Mouse (Mus musculus): ENCODE results near the gene Nptn. TPM values are rescaled to one million over a fixed set of nuclear protein-coding genes. Genes with fewer than 3 reads are reported as not detected.
"Not testable (repeated sequence)": the region's sequence is repeated elsewhere in the genome, so short reads cannot be mapped to it uniquely, and the experiment has no call there.

The Nptn gene
- polyA plus RNA-seq, 1 experiment from 2014 or later = 169 TPM

DNA sequence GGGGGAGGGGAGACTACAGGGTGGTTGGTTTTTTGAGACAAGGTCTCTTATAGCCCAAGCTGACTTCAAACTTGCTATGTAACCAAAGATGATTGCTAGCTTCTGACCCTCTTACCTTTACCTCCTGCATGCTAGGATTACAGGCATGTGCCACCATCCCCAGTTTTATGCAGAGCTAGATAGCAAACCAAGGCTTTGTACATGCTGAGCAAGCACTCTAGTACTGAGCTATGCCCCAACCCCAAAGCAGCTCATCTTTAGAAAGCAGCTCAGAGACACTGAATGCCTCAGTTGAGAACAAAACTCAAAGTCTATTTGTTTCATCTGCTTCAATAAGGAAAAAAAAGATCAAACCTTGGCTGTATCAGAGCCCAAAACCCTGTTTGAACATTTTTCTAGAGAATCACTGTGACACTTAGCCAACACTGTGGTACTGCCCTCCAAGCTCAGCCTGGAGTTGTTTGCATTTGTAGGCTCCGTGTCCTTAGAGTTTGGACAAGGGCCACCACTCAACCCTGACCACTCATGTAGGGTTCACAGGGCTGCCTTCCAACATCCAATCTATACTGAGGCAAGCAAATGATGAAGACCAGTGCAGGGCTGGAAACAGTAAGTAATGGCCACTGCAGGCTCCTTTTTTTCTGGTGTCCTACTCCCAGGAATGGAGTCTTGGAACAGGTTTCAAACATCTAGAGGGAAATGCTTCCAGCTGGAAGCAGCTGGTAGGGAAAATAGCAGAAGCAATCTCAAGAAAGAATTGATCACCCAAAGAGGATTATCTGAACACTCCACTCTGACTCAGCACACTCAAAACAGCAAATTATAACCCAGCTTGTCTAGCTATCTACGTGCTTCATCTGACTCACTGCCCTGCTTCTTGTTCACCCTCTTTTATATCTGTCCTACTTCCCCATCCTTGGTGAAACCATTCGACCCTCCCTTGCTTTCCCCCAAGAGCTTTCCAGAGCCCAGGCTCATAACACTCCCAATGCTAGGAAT is 24.3 kb upstream of the Nptn start:
- Histone ChIP-seq H3K4me1 (replicated peaks; ENCODE audit: insufficient read depth, low read length) (no peaks in the 10 kb centered on the region), H3K4me3 (replicated peaks; ENCODE audit: low read depth, low read length) (no peak overlapping the region), H3K27ac (no peak overlapping the region), H3K36me3 (ENCODE audit: insufficient read depth, low read length) (no peaks in the 10 kb centered on the region), H3K9ac (ENCODE audit: low read depth, low read length) (no peak overlapping the region), H3K4me2 (ENCODE audit: low read length) (no peak overlapping the region), H3K27me3 (ENCODE audit: insufficient read depth, low read length) (no peaks in the 10 kb centered on the region), H3K9me3 (replicated peaks; ENCODE audit: low read length) (no peaks in the 10 kb centered on the region)
- 66% methylated on average over 3 of the region's 3 CpGs for WGBS
- DNase-seq (ENCODE audit: low spot score) (no peak), ATAC-seq (replicated peaks; ENCODE audit: low FRiP score, low read depth) (no peak)
- no peak for TF ChIP-seq CTCF (IDR thresholded peaks at IDR 0.05; ENCODE audit: low read depth)

DNA sequence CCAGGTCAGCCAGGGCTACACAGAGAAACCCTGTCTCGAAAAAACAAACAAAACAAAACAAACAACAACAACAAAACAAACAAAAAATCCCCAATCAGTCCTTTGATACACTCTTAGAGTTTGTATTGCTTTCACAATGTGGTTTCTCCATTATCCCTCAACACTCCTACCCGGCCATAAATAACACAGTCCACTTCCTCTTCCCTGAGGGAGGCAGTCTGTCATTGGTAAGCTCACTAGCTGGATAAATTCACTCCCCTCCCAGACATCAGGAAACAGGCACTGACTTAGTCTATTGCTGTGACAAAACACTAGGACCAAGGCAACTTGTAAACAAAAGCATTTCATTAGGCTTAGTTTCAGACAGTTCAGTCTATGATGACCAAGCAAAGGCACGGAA is 21.8 kb upstream of the Nptn start:
- Histone ChIP-seq H3K4me1 (replicated peaks; ENCODE audit: insufficient read depth, low read length) (no peaks in the 10 kb centered on the region), H3K4me3 (replicated peaks; ENCODE audit: low read depth, low read length) (no peak overlapping the region), H3K27ac (no peak overlapping the region), H3K9ac (ENCODE audit: low read depth, low read length) (no peak overlapping the region), H3K4me2 (ENCODE audit: low read length) (no peak overlapping the region), H3K36me3 (ENCODE audit: insufficient read depth, low read length) (no peaks in the 10 kb centered on the region), H3K27me3 (ENCODE audit: insufficient read depth, low read length) (no peaks in the 10 kb centered on the region), H3K9me3 (replicated peaks; ENCODE audit: low read length) (no peaks in the 10 kb centered on the region)
- 50% methylated on average over 3 of the region's 3 CpGs for WGBS
- no peak for ATAC-seq (replicated peaks; ENCODE audit: low FRiP score, low read depth)
- no peak for TF ChIP-seq CTCF (IDR thresholded peaks at IDR 0.05; ENCODE audit: low read depth)
- DNase-seq (ENCODE audit: low spot score) = peak; percentile 58

DNA sequence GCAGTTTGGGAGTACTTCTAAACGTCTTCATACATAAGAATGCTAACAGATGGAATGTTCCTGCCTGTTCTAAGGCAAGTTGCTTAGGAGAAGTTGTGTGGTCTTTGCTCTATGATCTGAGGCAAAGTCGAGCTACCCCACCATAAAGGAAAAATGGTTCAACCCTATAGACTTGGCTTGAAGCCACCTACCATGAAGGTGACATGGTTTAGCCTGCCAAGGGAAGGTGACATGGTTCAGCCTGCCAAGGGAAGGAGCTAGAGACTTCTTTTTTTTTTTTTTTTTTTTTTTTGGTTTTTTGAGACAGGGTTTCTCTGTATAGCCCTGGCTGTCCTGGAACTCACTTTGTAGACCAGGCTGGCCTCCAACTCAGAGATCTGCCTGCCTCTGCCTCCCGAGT is 16.1 kb upstream of the Nptn start:
- H3K4me1 ChIP-seq (replicated peaks; ENCODE audit: insufficient read depth, low read length); H3K27me3 ChIP-seq (ENCODE audit: insufficient read depth, low read length); H3K4me2 ChIP-seq (ENCODE audit: low read length); ATAC-seq (replicated peaks; ENCODE audit: low FRiP score, low read depth); H3K36me3 ChIP-seq (ENCODE audit: insufficient read depth, low read length); H3K27ac ChIP-seq; H3K9ac ChIP-seq (ENCODE audit: low read depth, low read length); H3K9me3 ChIP-seq (replicated peaks; ENCODE audit: low read length); H3K4me3 ChIP-seq (replicated peaks; ENCODE audit: low read depth, low read length); DNase-seq (ENCODE audit: low spot score): not testable (repeated sequence)
- 80% methylated on average over 3 of the region's 3 CpGs for WGBS

DNA sequence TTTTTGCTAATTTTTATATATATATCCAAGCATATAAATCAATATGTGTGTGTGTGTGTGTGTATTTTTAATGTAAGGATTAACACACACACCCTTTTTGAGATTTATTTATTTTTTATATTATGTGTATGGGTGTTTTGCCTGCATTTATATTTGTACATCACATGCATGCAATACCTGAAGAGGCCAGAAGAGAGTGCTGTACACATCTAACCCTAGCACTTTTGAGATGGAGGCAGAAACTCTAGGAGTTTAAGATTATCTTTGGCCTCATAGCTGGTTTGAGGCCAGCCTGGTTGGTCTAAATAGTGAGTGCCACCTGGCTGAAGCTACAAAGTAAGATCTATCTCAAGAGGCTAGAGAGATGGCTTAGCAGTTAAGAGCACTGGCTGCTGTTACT is 14.4 kb upstream of the Nptn start:
- Histone ChIP-seq H3K9me3 (replicated peaks; ENCODE audit: low read length) (no peaks in the 10 kb centered on the region), H3K9ac (ENCODE audit: low read depth, low read length) (no peak overlapping the region), H3K36me3 (ENCODE audit: insufficient read depth, low read length) (no peaks in the 10 kb centered on the region), H3K4me1 (replicated peaks; ENCODE audit: insufficient read depth, low read length) (no peaks in the 10 kb centered on the region), H3K27ac (no peak overlapping the region), H3K4me2 (ENCODE audit: low read length) (no peak overlapping the region), H3K27me3 (ENCODE audit: insufficient read depth, low read length) (no peaks in the 10 kb centered on the region), H3K4me3 (replicated peaks; ENCODE audit: low read depth, low read length) (no peak overlapping the region)
- ATAC-seq (replicated peaks; ENCODE audit: low FRiP score, low read depth) (no peak), DNase-seq (ENCODE audit: low spot score) (peak; percentile 29)
- peak; percentile 57 for TF ChIP-seq CTCF (IDR thresholded peaks at IDR 0.05; ENCODE audit: low read depth)

DNA sequence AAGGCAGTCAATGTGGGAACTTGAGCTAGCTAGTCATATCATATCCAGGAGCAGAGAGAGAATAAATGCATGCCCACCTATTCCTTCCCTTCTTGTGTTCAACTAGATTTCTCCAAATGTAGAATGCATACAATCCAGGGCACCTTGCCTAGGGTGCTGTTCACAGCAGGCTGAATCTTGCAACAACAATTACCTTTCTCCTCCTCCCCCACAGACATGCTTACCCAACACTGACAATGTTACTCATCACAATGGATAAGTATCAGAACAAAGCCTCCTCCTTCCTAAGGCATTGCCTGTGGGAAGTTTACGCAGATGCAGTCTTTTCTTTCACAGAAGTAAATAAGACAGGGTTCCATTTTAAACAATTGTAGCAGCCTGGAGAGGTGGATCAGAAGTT is 11.0 kb upstream of the Nptn start:
- Histone ChIP-seq H3K9ac (ENCODE audit: low read depth, low read length) (no peak overlapping the region), H3K9me3 (replicated peaks; ENCODE audit: low read length) (no peaks in the 10 kb centered on the region), H3K36me3 (ENCODE audit: insufficient read depth, low read length) (no peaks in the 10 kb centered on the region), H3K27ac (no peak overlapping the region), H3K27me3 (ENCODE audit: insufficient read depth, low read length) (no peaks in the 10 kb centered on the region), H3K4me1 (replicated peaks; ENCODE audit: insufficient read depth, low read length) (no peaks in the 10 kb centered on the region), H3K4me2 (ENCODE audit: low read length) (no peak overlapping the region), H3K4me3 (replicated peaks; ENCODE audit: low read depth, low read length) (no peak overlapping the region)
- no peak for TF ChIP-seq CTCF (IDR thresholded peaks at IDR 0.05; ENCODE audit: low read depth)
- no peak for ATAC-seq (replicated peaks; ENCODE audit: low FRiP score, low read depth)
- WGBS = 86% methylated on average over 1 of the region's 1 CpGs
- DNase-seq (ENCODE audit: low spot score) = no peak

DNA sequence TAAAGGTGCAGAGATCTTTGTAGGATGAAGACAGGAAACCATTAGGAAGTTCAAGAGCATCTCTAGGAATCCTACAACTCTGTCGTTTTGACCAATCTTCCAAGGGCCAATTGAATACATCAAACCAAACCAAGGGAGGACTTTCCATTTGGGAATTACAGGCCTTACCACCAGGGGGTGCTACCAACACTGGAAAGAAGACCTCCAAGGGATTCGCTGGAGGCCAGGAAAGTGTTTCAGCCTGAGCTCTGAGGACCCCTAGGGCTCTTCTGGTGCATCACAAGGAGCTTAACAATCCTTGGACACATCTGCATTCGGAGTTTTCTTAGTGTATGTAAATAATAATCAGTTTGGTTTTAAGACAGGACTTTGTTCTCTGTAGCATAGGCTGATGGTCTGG is 3.4 kb upstream of the Nptn start:
- ATAC-seq (replicated peaks; ENCODE audit: low FRiP score, low read depth) = no peak
- Histone ChIP-seq H3K4me1 (replicated peaks; ENCODE audit: insufficient read depth, low read length) (no peaks in the 10 kb centered on the region), H3K27ac (no peak overlapping the region), H3K9ac (ENCODE audit: low read depth, low read length) (no peak overlapping the region), H3K4me2 (ENCODE audit: low read length) (no peak overlapping the region), H3K36me3 (ENCODE audit: insufficient read depth, low read length) (no peaks in the 10 kb centered on the region), H3K9me3 (replicated peaks; ENCODE audit: low read length) (no peaks in the 10 kb centered on the region), H3K27me3 (ENCODE audit: insufficient read depth, low read length) (no peaks in the 10 kb centered on the region), H3K4me3 (replicated peaks; ENCODE audit: low read depth, low read length) (no peak overlapping the region)
- TF ChIP-seq CTCF (IDR thresholded peaks at IDR 0.05; ENCODE audit: low read depth) = peak; percentile 100
- 16% methylated on average over 3 of the region's 3 CpGs for WGBS
- DNase-seq (ENCODE audit: low spot score) = peak; percentile 96

All from kidney, postnatal 0 days (tissue).